Comparison of ENCODE assay signal across 16 mouse cellular contexts in genomic region chr14:86297991-86298390, GRCm38 (mm10).
"Had no signal": no experiment of that assay in that cellular context is flagged by ENCODE, and none has a peak within 500 bp of the region (broad histone marks: within the 10 kb centered on the region; RNA-seq: fewer than 3 reads in every experiment).

No protein-coding gene starts in this region.

- H3K4me2 ChIP-seq: lung, embryonic 15.5 days; midbrain, embryonic 11.5 days; midbrain, embryonic 13.5 days; neural tube, embryonic 12.5 days; stomach, embryonic 15.5 days had no signal

- DNase-seq: lung, adult 2 months; lung, postnatal 14 days; lung, postnatal 36 days; right cerebral cortex, postnatal 14 days; thymus, adult 2 months; thymus, postnatal 25 days; thymus, postnatal 4 days had no signal

- H3K27ac ChIP-seq: lung, embryonic 15.5 days; macrophage; midbrain, embryonic 13.5 days; neural tube, embryonic 12.5 days; stomach, embryonic 15.5 days; stomach, postnatal 0 days had no signal

- H3K9ac ChIP-seq: lung, embryonic 15.5 days; midbrain, embryonic 13.5 days; neural tube, embryonic 12.5 days; stomach, embryonic 15.5 days had no signal

- H3K36me3 ChIP-seq: lung, embryonic 15.5 days; midbrain, embryonic 13.5 days; neural tube, embryonic 12.5 days; stomach, embryonic 15.5 days had no signal

- ATAC-seq: lung, postnatal 0 days; midbrain, embryonic 13.5 days had no signal

- H3K27me3 ChIP-seq: lung, embryonic 15.5 days; megakaryocyte, embryonic 14.5 days; midbrain, embryonic 13.5 days; neural tube, embryonic 12.5 days; stomach, embryonic 15.5 days had no signal

- H3K9me3 ChIP-seq: lung, embryonic 15.5 days; megakaryocyte, embryonic 14.5 days; midbrain, embryonic 13.5 days; neural tube, embryonic 12.5 days; stomach, embryonic 15.5 days had no signal

- H3K4me1 ChIP-seq: lung, embryonic 15.5 days; midbrain, embryonic 13.5 days; neural tube, embryonic 12.5 days; stomach, embryonic 15.5 days had no signal

- H3K4me3 ChIP-seq: lung, embryonic 15.5 days; megakaryocyte, embryonic 14.5 days; midbrain, embryonic 13.5 days; neural tube, embryonic 12.5 days; stomach, embryonic 15.5 days had no signal
